Mouse (Mus musculus): ENCODE measurements around the gene Tmem179b.

The Tmem179b gene

GRCm38 (mm10) chr19:8786008-8786781, 11.9 kb upstream of the Tmem179b start, which contains the start of gene Taf6l:
Gene Taf6l, minus strand, starts transcription at chr19:8786417.
- DNase-seq (ENCODE audit: low read depth, low spot score): peak; percentile 99

GRCm38 (mm10) chr19:8774951-8775421, 719 bp upstream of the Tmem179b start:
- no peak for DNase-seq (ENCODE audit: low read depth, low spot score)

GRCm38 (mm10) chr19:8773409-8773808, 858 bp downstream of the Tmem179b start:
- no peak for DNase-seq (ENCODE audit: low read depth, low spot score)

- no peak for DNase-seq (ENCODE audit: low read depth, low spot score)
These were observed 1.3 kb downstream of the Tmem179b start for GRCm38 (mm10) chr19:8772996-8773395.

GRCm38 (mm10) chr19:8770567-8771270, 3.5 kb downstream of the Tmem179b start, which contains the start of gene Tmem223:
Gene Tmem223, plus strand, starts transcription at chr19:8770996.
- peak; percentile 91 for DNase-seq (ENCODE audit: low read depth, low spot score)

- DNase-seq (ENCODE audit: low read depth, low spot score): no peak
These were observed 8.7 kb downstream of the Tmem179b start for GRCm38 (mm10) chr19:8765562-8765961.

GRCm38 (mm10) chr19:8763276-8763675, 11.0 kb downstream of the Tmem179b start:
- no peak for DNase-seq (ENCODE audit: low read depth, low spot score)

GRCm38 (mm10) chr19:8760757-8761156, 13.5 kb downstream of the Tmem179b start:
- DNase-seq (ENCODE audit: low read depth, low spot score): peak; percentile 35

- DNase-seq (ENCODE audit: low read depth, low spot score): no peak
These were observed 15.4 kb downstream of the Tmem179b start for GRCm38 (mm10) chr19:8758899-8759298.

GRCm38 (mm10) chr19:8757471-8757998, 16.7 kb downstream of the Tmem179b start:
- DNase-seq (ENCODE audit: low read depth, low spot score): no peak

GRCm38 (mm10) chr19:8756635-8757387, 17.5 kb downstream of the Tmem179b start, which contains the start of gene Nxf1:
Gene Nxf1, plus strand, starts transcription at chr19:8757073.
- peak; percentile 98 for DNase-seq (ENCODE audit: low read depth, low spot score)

GRCm38 (mm10) chr19:8755652-8756051, 18.6 kb downstream of the Tmem179b start:
- DNase-seq (ENCODE audit: low read depth, low spot score): no peak

GRCm38 (mm10) chr19:8747368-8747767, 26.9 kb downstream of the Tmem179b start:
- DNase-seq (ENCODE audit: low read depth, low spot score): peak; percentile 69

GRCm38 (mm10) chr19:8745382-8745781, 28.9 kb downstream of the Tmem179b start:
- no peak for DNase-seq (ENCODE audit: low read depth, low spot score)

- DNase-seq (ENCODE audit: low read depth, low spot score): no peak
These were observed 32.1 kb downstream of the Tmem179b start for GRCm38 (mm10) chr19:8742176-8742575.

- peak; percentile 99 for DNase-seq (ENCODE audit: low read depth, low spot score)
These were observed 32.9 kb downstream of the Tmem179b start, which contains the start of gene Stx5a for GRCm38 (mm10) chr19:8741243-8741869. Gene Stx5a, plus strand, starts transcription at chr19:8741413.

- peak; percentile 74 for DNase-seq (ENCODE audit: low read depth, low spot score)
These were observed 33.7 kb downstream of the Tmem179b start, which contains the start of gene 1700092M07Rik for GRCm38 (mm10) chr19:8740603-8741002. Gene 1700092M07Rik, plus strand, starts transcription at chr19:8740718.

GRCm38 (mm10) chr19:8739646-8740045, 34.6 kb downstream of the Tmem179b start:
- no peak for DNase-seq (ENCODE audit: low read depth, low spot score)

- no peak for DNase-seq (ENCODE audit: low read depth, low spot score)
These were observed 35.4 kb downstream of the Tmem179b start for GRCm38 (mm10) chr19:8738911-8739310.

- DNase-seq (ENCODE audit: low read depth, low spot score): peak; percentile 77
These were observed 38.2 kb downstream of the Tmem179b start for GRCm38 (mm10) chr19:8736160-8736467.
